Mouse (Mus musculus) liver, adult 2 months (tissue): ENCODE data around the gene Palmd.

Source experiments
- CTCF ChIP-seq: fragments of 200-500 bp; IDR thresholded peaks from 2 replicates; pipeline ENCODE4 v1.5.1; 2011; ENCODE audit warnings: low read depth, low read length, control low read depth
- POLR2A ChIP-seq: fragments of 200-500 bp; IDR thresholded peaks from 2 replicates; pipeline ENCODE4 v1.6.1; 2011; ENCODE audit warnings: low read length, control low read depth; ENCODE audit not compliant: insufficient read depth; ENCODE audit errors: extremely low read depth

DNA sequence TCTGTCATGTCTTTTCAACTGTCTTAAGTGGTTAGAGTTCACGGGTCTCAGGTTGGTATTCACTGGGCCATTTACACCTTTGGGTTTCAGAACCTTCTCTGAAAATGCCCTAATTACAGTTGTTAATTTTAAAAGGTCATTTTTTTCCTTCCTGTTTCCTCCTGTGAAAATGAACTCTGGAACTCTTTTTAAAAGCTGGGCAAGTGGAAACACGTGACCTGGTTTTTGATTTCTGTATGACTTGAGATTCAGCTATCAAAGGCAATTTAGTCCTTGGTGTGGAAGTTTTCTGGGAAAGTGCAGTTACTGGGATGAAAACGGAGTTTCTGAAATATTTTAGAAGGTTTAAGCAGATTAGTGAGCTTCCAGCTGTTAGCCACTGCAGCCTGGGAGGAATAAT, 98.4 kb downstream of the Palmd start:
- no peak for TF ChIP-seq CTCF
- TF ChIP-seq POLR2A = no peak
